Mouse (Mus musculus): ENCODE data around the gene P2rx3. TPM values are rescaled to one million over a fixed set of nuclear protein-coding genes. Genes with fewer than 3 reads are reported as not detected.

The P2rx3 gene
- 1.5 and 2.5 TPM in 2 replicates for total RNA-seq (2015)
- total RNA-seq (2017), result 0.46 TPM in 1 of 2 replicates, not detected in the other

- peak; percentile 78 for ATAC-seq (replicated peaks; ENCODE audit: poor library complexity)
Measured at GRCm38 (mm10) chr2:85037047-85038026, at the start of gene P2rx3, which contains the start of gene Ssrp1. P2rx3 (minus strand) TSS chr2:85037462. Ssrp1 (plus strand) TSS chr2:85037234.

GRCm38 (mm10) chr2:85073751-85074150 lies 36.5 kb upstream of the P2rx3 start:
- no peak for ATAC-seq (replicated peaks; ENCODE audit: poor library complexity)

GRCm38 (mm10) chr2:85071921-85072320 lies 34.7 kb upstream of the P2rx3 start:
- ATAC-seq (replicated peaks; ENCODE audit: poor library complexity), result no peak

GRCm38 (mm10) chr2:85070086-85070485 lies 32.8 kb upstream of the P2rx3 start:
- no peak for ATAC-seq (replicated peaks; ENCODE audit: poor library complexity)

- no peak for ATAC-seq (replicated peaks; ENCODE audit: poor library complexity)
Measured at GRCm38 (mm10) chr2:85068626-85069025, 31.4 kb upstream of the P2rx3 start.

GRCm38 (mm10) chr2:85067903-85068625 lies 30.8 kb upstream of the P2rx3 start:
- no peak for ATAC-seq (replicated peaks; ENCODE audit: poor library complexity)

- no peak for ATAC-seq (replicated peaks; ENCODE audit: poor library complexity)
Measured at GRCm38 (mm10) chr2:85066937-85067336, 29.7 kb upstream of the P2rx3 start.

- no peak for ATAC-seq (replicated peaks; ENCODE audit: poor library complexity)
Measured at GRCm38 (mm10) chr2:85065141-85065875, 28.0 kb upstream of the P2rx3 start.

GRCm38 (mm10) chr2:85061107-85061541 lies 23.9 kb upstream of the P2rx3 start:
- ATAC-seq (replicated peaks; ENCODE audit: poor library complexity), result peak; percentile 30

GRCm38 (mm10) chr2:85060591-85061060 lies 23.4 kb upstream of the P2rx3 start:
- peak; percentile 84 for ATAC-seq (replicated peaks; ENCODE audit: poor library complexity)

- ATAC-seq (replicated peaks; ENCODE audit: poor library complexity), result no peak
Measured at GRCm38 (mm10) chr2:85059677-85060076, 22.4 kb upstream of the P2rx3 start.

- no peak for ATAC-seq (replicated peaks; ENCODE audit: poor library complexity)
Measured at GRCm38 (mm10) chr2:85056711-85057110, 19.4 kb upstream of the P2rx3 start.

- ATAC-seq (replicated peaks; ENCODE audit: poor library complexity), result no peak
Measured at GRCm38 (mm10) chr2:85053192-85053816, 16.0 kb upstream of the P2rx3 start.

GRCm38 (mm10) chr2:85050746-85051145 lies 13.5 kb upstream of the P2rx3 start:
- no peak for ATAC-seq (replicated peaks; ENCODE audit: poor library complexity)

- ATAC-seq (replicated peaks; ENCODE audit: poor library complexity), result no peak
Measured at GRCm38 (mm10) chr2:85050001-85050634, 12.9 kb upstream of the P2rx3 start.

GRCm38 (mm10) chr2:85049277-85049676 lies 12.0 kb upstream of the P2rx3 start:
- no peak for ATAC-seq (replicated peaks; ENCODE audit: poor library complexity)

GRCm38 (mm10) chr2:85048168-85048751 lies 11.0 kb upstream of the P2rx3 start:
- peak; percentile 34 for ATAC-seq (replicated peaks; ENCODE audit: poor library complexity)

- ATAC-seq (replicated peaks; ENCODE audit: poor library complexity), result peak; percentile 85
Measured at GRCm38 (mm10) chr2:85047596-85048167, 10.4 kb upstream of the P2rx3 start, which contains the start of gene Tnks1bp1. Tnks1bp1 (plus strand) TSS chr2:85048022.

GRCm38 (mm10) chr2:85047081-85047480 lies 9.8 kb upstream of the P2rx3 start:
- ATAC-seq (replicated peaks; ENCODE audit: poor library complexity), result no peak

Data from megakaryocyte progenitor cell, adult 5-6 weeks (primary cell).